Mouse (Mus musculus) retina, postnatal 1 day (tissue): ENCODE data around the gene Lpin2.

ENCODE experiments used
- DNase-seq: peaks from one replicate; pipeline ENCODE4 v3.0.0-alpha.2; 2012

The Lpin2 gene

DNA sequence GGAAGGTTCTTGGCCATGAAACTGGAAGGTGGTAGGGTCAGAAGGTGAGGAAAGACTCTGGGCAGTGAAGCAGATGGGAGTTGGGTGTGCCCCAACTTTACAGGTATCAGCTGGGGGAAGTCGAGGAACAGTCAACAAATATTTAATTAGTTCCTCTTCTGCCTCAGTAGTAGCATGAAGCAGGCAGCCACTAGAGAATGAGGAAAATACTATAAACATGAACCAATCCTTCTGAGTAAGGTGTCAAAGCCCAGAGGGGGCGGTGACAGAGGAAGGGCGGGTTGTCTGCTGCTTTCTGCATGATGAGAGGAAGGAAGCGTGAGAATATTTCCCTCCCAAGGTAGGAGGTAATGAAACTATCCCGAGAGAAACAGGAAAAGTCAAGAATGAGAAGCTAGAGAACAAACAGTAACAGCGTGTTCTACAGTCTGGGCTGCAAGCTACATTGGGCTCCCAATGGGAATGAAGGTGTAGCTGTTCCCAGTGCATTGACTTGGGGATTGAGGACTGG lies at the start of gene Lpin2:
Gene Lpin2 (plus strand): TSS at position 350 of the 511 bp plus-strand sequence.
- DNase-seq: no peak

DNA sequence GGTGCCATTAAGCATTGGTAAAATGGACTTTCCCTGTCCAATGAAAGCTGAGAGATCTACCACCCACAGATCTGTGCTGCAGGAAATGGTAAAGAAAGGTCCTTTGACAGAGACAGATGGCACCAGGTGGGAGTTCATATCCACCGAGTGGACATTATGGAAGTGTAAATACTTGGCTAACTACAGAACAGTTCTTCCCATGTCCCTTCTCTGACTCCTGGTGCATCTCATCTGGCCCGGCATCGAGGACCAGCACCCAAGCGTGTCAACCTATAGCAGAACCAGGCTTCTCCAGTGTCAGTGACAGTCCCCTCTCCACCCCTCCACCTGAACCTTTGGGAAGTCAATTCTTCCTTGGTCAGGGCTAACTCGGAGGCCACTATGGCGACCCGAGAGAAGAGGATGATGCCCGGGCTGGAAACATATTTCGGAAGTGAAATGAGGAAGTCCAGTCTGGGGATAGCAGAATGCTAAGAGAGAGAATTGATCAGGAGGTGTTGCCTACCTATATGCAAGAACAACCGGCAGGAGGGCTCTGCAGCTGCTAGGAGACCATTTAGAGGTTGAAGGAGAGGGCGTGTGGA lies 49.4 kb upstream of the Lpin2 start:
- DNase-seq: no peak

DNA sequence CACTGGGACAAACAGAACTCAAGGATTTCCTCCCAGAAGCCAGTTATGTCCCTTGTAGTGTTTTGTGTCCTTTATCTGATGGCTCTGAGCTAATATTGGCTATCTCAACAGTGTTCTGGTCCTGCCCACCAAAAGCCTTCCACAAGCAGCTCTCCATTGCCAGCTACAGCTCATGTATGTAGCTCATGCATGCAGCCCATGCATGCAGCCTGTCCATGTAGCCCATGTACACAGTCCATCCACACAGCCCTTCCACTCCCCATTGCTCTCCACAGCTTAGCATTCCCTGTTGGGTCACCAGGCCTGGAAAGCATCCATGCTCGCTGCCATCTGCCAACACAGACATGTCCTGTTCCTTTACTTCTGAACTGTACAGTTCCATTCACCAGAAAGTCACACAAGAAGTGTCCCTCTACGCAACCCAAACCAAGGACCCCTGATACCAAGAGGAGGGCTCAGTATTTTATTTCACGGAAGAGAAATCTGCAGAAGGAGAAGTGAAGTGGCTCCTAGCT lies 47.9 kb upstream of the Lpin2 start:
- DNase-seq: no peak

DNA sequence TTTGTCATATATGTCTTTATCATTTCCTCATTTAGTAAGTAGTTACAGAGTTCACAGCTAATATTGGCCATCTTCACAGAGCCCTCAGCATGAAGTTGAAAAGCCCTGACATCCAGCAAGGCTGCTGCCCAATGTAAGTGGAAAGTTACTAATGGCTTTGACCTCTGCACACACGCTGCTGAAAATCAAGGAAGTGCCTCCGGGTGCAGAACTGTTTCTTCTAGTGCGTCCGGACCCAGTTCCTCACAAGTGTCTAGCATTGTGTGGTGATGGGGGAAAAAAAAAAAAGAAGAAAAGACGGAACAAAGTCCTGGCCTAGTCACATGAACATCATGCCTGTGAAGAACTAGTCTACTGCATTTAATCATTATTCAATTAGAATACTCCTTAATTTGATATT lies 47.3 kb upstream of the Lpin2 start:
- DNase-seq: no peak

DNA sequence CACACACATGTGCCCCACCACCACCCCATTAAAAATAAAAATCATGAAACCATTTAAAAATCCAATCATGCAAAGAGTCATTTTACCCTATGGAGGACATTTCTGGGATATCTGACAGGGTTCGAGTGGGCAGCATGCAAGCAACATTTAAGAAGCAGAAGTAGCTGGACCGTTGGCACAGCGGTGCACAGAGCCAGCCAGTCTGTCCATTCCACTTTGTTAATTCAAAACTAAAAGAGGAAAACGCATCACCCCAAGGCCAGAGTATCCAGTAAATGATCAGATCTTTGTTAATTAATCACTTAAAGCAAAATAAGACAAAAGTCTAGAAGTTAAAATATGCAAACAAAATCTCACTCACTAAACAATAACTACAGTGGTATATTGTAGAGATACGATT lies 46.5 kb upstream of the Lpin2 start:
- DNase-seq: no peak

DNA sequence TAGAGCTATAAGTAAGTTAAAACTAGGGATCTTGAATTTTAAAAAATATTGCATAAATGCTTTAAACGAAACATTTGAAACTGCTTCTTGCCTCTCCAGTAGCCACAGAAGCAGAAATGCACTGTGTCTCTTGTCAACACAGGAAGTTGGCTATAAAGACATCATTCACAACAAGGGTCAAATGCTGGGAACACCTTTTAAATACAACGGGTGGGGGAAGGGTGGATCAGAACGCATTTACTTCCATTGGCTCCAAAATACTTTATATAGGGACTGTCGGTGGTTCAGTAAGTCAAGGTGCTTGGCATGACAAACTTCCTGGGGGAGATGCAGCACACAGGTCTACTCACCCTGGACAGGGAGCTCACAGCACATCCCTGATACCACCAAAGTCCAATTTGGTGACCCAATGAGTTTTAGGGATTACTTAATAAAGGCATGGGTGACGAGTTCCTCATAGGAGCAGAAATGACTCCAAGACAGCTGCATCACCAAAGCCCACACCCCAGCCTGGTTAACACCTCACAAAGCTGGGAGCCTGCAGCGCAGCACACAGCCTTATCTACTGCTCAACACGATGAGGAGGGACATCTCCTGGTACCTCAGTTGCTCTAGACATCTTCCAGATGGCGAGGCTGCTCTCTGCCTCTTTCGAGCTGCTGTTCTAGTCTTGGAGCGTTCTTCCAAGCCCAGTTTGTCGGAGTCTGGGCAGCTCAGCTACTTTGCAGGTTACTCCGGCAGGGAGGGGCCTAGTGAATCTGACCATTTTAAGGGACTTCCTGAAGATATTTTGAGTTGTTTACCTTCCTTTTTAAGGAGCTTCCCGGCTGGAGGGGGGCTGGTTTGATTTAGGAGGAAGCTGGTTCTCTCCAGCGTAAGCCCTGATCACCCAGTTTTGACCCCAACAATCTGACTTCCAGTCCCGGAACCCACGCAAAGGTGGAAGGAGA lies 45.7 kb upstream of the Lpin2 start:
- no peak for DNase-seq

DNA sequence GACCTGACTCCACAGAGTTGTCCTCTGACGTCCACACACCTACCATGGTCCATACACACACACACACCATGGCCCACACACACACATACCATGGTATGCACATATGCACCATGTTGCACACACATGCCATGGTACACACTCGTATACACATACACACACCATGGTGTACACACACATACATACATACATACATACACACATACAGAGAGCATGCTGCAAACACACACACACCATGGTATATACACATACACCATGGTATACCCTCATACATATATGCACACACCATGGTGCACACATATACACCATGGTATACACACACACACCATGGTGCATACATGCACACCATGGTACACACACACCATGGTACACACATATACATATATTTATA lies 45.0 kb upstream of the Lpin2 start:
- DNase-seq: no peak

DNA sequence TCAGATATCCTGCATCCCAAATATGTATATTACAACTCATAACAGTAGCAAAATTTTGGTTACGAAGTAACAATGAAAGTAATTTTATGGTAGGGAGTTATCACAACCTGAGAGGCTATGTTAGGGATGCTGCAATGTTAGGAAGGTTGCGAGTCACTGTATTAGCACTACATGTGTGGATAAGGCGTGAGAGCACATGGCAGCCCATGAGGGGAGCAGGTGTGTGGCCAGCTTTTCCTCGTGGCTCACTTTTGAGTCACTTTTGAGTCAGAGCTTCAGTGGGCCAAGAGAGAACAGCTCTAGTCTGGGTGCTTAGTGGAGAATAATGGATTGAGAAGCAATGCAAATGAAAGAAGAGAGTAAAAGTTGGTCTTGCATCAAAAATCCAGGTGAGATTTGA lies 40.3 kb upstream of the Lpin2 start:
- DNase-seq: no peak

DNA sequence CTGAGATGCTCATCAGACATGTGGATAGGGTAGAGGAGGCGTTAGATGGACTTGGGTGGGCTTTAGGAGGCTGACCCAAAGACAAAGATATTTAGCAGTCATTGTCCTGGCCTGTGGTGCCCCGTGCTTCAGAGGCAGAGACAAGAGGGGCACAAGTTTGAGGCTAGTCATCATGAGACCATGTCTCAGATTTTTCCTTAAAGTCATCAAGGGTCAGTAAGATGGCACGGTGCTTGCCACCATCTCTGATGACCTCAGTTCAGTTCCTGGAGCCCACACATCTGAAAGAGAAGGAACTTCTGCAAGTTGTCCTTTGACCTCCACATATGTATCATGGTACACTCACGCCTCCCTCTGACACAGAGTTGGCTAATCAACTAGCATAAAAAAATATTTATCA lies 39.2 kb upstream of the Lpin2 start:
- no peak for DNase-seq

DNA sequence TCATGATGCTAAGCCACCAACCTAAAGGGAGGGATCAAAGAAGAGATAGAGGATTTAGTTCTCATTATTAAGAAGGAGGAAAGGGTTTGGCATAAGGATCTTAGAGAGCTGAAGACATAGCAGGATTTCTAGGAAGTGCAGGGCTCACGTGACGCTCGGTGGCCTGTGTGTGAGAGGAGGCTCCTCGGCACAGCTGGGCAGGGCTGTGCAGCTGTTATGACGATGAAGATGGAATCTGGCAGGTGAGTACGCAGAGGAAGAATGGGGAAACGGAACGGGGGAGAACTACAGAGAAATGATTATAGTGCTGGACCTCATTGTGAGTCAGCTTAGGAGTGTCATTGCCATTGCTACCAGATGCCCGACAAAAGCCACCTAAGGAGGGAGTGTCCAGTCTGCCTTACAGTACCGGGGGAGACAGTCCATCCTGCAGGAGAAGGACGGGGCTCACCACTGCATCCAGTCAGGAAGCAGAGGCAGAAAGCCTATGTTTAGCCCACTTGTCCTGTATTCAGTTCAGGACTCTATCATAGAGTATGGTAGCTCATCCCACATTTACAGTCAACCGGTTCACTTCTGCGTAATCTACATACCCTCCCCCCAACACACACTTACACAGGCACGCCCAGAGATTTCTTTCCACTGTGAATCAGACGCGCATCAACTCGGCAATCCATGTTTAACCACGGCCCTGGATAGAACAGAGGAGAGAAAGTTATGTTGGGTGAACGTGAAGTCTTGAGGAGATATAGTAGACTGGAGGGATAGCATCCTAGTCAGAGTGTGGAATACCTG lies 37.8 kb upstream of the Lpin2 start:
- DNase-seq: no peak

DNA sequence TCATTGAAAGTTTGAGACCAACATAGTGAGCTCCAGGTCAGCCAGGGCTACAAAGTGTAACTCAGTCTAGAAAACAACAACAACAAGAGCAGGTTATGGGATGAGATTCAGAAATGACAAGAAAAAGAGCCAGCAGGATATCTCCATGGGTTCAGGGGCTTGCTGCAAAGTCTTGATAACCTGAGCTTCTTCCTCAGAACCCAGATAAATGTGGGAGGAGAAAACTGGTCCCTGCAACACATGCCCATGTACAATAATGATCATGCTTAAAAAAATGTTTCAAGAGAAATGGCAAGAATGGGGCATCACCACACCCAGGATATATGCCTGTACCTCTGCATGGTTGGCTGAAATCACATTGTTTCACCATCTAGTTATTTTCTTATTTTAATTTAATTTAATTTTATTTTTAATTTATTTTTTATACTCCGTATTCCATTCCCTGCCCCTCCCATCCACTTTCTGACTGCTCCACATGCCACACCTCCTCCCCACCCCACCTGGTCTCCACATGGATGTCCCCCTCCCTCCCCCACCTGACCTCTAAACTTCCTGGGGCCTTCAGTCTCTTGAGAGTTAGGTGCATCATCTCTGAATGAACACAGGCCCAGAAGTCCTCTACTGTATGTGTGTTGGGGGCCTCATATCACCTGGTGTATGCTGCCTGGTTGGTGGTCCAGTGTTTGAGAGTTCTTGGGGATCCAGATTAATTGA lies 37.0 kb upstream of the Lpin2 start:
- no peak for DNase-seq

DNA sequence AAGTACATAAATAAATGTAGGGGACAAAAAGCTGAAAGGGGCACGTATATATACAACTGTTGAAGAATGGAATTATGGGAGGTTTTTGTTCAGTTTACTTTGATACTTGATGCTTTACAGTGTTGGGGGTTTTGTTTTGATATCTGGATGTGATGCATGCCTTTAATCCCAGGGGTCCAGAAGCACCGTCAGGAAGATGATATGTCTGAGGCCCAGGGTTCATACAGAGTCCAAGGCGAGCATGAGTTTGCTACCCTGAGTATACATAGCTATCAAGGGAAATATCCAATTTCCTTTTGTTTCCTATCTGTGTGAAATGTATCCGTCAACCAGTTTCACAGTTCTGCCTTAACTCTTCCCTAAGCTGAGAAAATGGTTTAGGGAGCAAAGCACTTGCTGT lies 29.0 kb upstream of the Lpin2 start:
- no peak for DNase-seq

DNA sequence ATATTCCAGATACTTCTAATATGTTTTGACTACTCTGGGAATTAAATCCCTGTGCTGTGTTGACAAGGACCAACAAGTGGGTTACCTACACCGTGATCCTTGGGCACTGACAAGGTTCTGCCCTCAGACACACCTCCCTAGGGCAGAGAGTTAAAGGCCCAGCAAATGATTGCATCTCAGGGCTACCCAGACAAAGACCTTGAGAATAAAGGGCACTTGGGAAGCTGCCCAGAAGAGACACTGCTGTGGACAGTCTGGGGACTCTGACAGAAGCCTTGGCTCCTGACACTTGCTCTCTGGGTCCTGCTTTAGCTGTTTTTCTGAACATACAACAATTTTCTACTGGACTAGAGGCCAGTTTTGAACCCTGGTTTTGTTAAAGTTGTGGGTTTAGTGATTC lies 27.1 kb upstream of the Lpin2 start:
- DNase-seq: no peak

DNA sequence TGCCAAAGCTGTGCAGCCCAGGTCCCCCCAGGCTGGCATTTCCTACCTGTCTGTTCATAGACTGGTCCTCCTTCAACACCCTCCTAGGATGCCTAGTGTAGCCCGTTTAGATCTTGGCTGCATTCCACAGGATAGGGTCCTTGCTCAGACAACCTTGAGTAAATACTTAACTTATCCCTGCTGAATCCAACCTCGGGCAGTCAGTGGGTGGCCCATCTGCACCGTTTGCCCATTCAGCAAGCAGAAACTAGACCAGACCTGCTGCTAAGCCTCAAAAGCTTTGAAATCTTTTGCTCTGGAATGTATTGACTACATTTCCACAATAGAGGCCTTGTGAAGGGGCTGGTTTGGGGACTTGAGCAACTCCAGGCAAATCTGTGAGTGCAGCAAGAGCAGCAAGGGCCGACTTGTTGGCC lies 23.2 kb upstream of the Lpin2 start:
- DNase-seq: peak; percentile 19

DNA sequence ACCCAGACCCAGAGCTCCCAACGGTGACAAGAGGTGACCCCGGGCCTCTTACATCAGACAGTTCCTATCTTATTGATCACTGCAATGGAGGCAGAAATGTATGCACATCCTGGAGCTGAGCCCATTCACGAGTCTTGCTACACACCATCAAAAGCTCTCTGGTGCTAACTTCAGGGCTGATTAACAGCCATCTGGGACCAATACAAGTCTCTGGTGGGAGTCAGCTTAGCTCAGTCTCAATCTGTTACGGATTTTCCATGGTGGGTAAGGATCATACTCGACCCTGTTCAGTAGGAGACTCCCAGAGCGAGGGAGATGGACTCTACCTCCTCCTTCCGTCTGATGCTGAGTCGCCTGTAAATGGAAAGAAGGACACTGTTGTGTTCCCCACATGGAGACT lies 22.6 kb upstream of the Lpin2 start:
- peak; percentile 19 for DNase-seq

DNA sequence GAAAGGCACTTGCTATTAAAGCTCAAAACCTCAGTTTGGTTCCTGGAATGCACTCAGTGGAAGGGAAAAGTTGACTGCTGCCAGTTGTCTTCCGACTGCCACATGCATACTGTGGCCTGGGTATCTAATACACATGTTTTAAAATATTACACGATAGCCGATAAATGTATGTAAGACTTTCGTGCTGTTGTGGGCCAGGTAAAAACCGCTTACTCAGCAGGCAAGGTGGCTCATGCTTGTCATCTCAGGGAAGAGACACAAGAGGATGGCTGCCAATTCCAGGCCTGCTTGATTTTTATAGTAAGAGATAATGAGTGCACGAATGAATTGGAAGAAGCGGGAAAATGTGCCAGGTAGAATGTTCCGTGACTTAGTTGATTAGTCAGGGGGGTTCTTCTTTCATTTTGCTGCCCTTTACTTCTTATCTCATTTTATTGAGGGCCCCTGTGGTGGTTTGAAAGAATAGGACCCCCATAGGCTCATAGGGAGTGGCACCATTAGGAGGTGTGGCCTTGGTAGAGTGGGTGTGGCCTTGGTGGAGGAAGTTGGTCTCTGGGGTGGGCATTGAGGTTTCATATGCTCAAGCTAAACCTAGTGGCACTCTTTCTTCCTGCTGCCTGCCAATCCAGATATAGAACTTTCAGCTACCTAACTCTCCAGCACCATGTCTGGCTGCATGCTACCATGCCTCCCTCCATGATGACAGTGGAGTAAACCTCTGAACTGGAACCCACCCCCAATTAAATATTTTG lies 21.9 kb upstream of the Lpin2 start:
- DNase-seq: no peak

DNA sequence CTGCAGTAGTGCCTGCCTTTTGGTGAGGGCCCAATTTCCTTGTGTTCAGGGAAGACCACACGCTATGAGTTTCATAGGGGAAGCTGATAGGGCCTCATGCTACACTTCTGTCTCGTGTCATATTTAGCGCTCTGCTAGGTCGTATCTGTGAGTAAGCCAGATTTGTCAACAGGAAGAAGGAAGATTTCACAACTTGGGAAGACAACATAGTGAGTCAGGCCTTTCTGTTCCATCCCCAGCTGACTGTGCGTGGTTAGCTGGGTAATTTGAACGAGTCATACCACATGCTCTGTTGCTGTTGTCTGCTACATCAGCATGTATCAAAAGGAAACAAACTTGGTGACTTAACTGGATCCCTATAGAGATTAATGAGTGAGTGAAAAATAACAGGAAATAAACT lies 17.4 kb upstream of the Lpin2 start:
- no peak for DNase-seq

DNA sequence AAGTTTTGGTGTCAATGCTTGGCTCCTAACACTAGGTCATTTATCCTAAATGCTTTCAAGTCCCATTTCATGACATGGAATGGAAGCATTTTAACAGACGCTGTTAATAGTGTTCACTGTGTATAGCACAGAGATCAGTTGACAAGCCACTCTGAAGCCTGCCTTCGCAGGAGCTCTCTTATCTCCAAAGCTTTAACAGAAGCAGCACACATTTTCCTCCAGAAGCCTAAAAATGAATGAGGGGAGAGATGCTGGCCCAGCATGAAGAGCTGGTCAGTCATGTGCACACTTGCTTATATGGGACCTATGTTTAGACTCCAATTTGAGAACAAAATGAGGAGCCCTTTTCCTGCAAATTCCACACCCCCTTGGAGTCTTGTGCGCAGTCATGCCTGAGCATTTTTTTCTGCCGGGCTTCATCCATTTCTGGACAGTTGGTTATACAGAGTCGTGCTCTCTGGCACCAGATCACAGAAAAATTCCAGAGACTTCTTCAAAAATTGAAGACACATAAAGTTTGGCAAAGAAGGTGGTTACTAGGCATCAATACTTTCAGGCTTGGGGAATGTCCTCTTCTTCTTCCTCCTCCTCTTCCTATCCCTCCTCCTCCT lies 14.1 kb upstream of the Lpin2 start:
- DNase-seq: no peak

DNA sequence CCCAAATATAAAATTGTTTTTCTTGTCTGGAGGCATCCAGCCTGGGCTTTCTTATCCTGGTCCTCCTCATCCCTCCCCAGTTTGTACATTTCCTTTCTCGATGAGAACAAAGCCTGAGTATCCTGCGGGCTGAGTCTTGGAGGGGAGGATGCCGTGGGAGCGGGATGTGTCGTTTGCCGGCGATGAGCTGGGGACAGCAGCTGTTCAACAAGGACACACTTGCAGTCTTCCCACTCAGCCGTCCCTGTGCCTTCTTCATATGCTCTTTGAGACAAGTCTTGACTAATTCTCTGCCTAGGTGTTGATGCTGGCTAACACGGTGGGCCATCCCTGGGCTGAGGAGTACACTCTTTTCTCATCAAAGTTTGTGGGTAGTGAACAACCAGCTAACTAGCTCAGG lies 13.5 kb upstream of the Lpin2 start:
- DNase-seq: no peak

DNA sequence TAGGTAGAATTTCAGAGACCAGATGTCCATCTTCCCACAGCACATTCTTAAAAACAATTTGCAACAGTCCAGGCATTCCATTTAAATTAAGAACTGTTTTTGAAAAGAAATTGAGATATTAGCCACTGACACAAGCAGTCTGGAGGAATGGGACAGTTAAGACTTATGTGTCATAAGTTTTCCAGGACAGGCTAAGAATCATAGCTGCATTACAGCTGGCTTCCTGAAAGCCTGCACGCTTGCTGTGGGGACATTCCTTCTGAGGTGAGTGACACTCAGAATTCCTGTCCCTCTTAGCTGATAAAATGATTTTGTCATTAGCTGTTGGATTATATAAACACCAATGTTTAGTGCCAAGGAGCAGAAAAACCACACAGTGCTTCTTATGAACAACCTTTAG lies 12.7 kb upstream of the Lpin2 start:
- no peak for DNase-seq

DNA sequence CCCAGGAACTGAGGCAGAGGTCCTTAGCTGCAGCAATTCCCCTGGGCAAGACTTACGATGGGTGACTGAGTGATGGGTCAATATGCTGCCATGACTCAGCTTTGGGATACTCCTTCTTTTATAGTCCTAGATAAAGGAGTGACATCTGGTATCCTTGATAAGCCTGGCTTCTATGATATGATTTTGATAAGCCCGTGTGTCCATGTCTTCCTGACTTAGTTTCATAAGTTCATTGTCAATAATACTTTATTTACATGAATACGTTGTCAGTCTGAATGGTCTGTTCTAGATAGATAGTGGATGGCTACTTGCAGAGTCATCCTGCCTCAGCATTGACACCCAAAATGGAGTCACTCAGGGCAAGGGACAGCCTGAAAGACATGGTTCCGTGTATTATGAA lies 11.2 kb upstream of the Lpin2 start:
- DNase-seq: no peak
